In genomic region chr2:74752431-74753174, GRCm38 (mm10) we compare ENCODE assay signal across 12 mouse cellular contexts. TPM values are rescaled to one million over a fixed set of nuclear protein-coding genes. Genes with fewer than 3 reads are reported as not detected.
DNase-seq lines count a peak whose midpoint lies in the region; ATAC-seq lines count a peak whose summit lies in the region.
"Had no signal": no experiment of that assay in that cellular context is flagged by ENCODE, and none has a peak within 500 bp of the region (broad histone marks: within the 10 kb centered on the region; RNA-seq: fewer than 3 reads in every experiment).

No protein-coding gene starts in this region.

- H3K36me3 ChIP-seq in kidney, embryonic 14.5 days (ENCODE audit: control insufficient read depth, insufficient read depth, low read length) = no peaks in the 10 kb centered on the region
- no peaks in the 10 kb centered on the region for H3K36me3 ChIP-seq in embryonic facial prominence, embryonic 10.5 days (replicated peaks)
- H3K36me3 ChIP-seq in intestine, embryonic 14.5 days (ENCODE audit: control insufficient read depth, insufficient read depth, low read length) = no peaks in the 10 kb centered on the region

- peaks cover 7% of the 10 kb centered on the region; the same call in 1 of the 2 replicates for H3K27me3 ChIP-seq in kidney, embryonic 14.5 days (ENCODE audit: control insufficient read depth, insufficient read depth, low read length)
- H3K27me3 ChIP-seq in embryonic facial prominence, embryonic 10.5 days (replicated peaks; ENCODE audit: low read depth, poor library complexity, severe bottlenecking) = peaks cover 100% of the 10 kb centered on the region
- H3K27me3 ChIP-seq in intestine, embryonic 14.5 days (replicated peaks; ENCODE audit: control insufficient read depth, insufficient read depth, low read length) = peaks cover 79% of the 10 kb centered on the region

- 0 out of 2 replicates have a peak, but pooled peaks cover 4% of the 10 kb centered on the region for H3K9me3 ChIP-seq in kidney, embryonic 14.5 days (ENCODE audit: control insufficient read depth, low read length)
- H3K9me3 ChIP-seq in embryonic facial prominence, embryonic 10.5 days = no peaks in the 10 kb centered on the region
- no peaks in the 10 kb centered on the region for H3K9me3 ChIP-seq in intestine, embryonic 14.5 days (ENCODE audit: control insufficient read depth, low read length)

- peak overlapping the region; percentile 20; the same call in 1 of the 2 replicates for H3K27ac ChIP-seq in kidney, embryonic 14.5 days (ENCODE audit: low read depth, low read length)
- peak overlapping the region; percentile 55 for H3K27ac ChIP-seq in embryonic facial prominence, embryonic 10.5 days (replicated peaks)
- 0 out of 2 replicates have a peak overlapping the region, but pooled peaks have one; percentile 16 for H3K27ac ChIP-seq in intestine, embryonic 14.5 days (ENCODE audit: low read depth)

- peak overlapping the region; percentile 40 for H3K4me3 ChIP-seq in kidney, embryonic 14.5 days (ENCODE audit: low read length)
- H3K4me3 ChIP-seq in embryonic facial prominence, embryonic 10.5 days = peak overlapping the region; percentile 44
- peak overlapping the region; percentile 33 for H3K4me3 ChIP-seq in intestine, embryonic 14.5 days (ENCODE audit: low read depth, low read length)

- 4% methylated on average over 45 of the region's 45 CpGs for WGBS in kidney, embryonic 14.5 days
- WGBS in embryonic facial prominence, embryonic 10.5 days = 1% methylated on average over 45 of the region's 45 CpGs
- 5% methylated on average over 45 of the region's 45 CpGs for WGBS in intestine, embryonic 14.5 days

- H3K4me1 ChIP-seq in kidney, embryonic 14.5 days (ENCODE audit: control insufficient read depth, insufficient read depth, low read length) = peaks cover 30% of the 10 kb centered on the region
- peaks cover 21% of the 10 kb centered on the region for H3K4me1 ChIP-seq in embryonic facial prominence, embryonic 10.5 days
- 0 out of 2 replicates have a peak, but pooled peaks cover 9% of the 10 kb centered on the region for H3K4me1 ChIP-seq in intestine, embryonic 14.5 days (replicated peaks; ENCODE audit: control insufficient read depth, insufficient read depth, low read length)

- ATAC-seq in kidney, embryonic 14.5 days (ENCODE audit: low FRiP score, low TSS enrichment) = peak; percentile 57
- peak; percentile 28; the same call in 1 of the 2 replicates for ATAC-seq in intestine, embryonic 14.5 days (replicated peaks; ENCODE audit: low FRiP score, low TSS enrichment, low read depth)
- no peak for ATAC-seq in megakaryocyte, adult 5-6 weeks (ENCODE audit: poor library complexity, severe bottlenecking)

- DNase-seq in kidney, adult 8-10 months = no peak
- peak; percentile 60 for DNase-seq in embryonic facial prominence, embryonic 10.5 days (ENCODE audit: low spot score)
- DNase-seq in intestine, embryonic 14.5 days (ENCODE audit: low spot score) = peak; percentile 66
- DNase-seq in neural tube, embryonic 10.5 days (ENCODE audit: extremely low spot score, low spot score) = peak; percentile 86
- no peak for DNase-seq in urinary bladder, postnatal 14 days (ENCODE audit: low spot score)
- DNase-seq in B cell, adult 2 months = no peak
- DNase-seq: right cerebral cortex, postnatal 14 days had no signal

- peak overlapping the region; percentile 51 for H3K9ac ChIP-seq in kidney, embryonic 14.5 days (ENCODE audit: low read depth, low read length)
- H3K9ac ChIP-seq in intestine, embryonic 14.5 days (ENCODE audit: low read length) = peak overlapping the region; percentile 39; the same call in 1 of the 2 replicates

- peak overlapping the region; percentile 69 for H3K4me2 ChIP-seq in kidney, embryonic 14.5 days (replicated peaks; ENCODE audit: low read depth, low read length)
- H3K4me2 ChIP-seq in intestine, embryonic 14.5 days (ENCODE audit: low read length) = peak overlapping the region; percentile 61

RNA-seq across cellular contexts. Expression of gene Hoxd1, which starts 10.2 kb away (rescaled TPM):
- 1.8 and 1.9 TPM in 2 replicates for polyA plus RNA-seq in kidney, embryonic 14.5 days (2014; fragmentation: Nextera tagmentation; extraction: Ambion mirVana)
- 0.20 and 0.39 TPM in 2 replicates for polyA plus RNA-seq in embryonic facial prominence, embryonic 10.5 days (2016; fragmentation: Nextera tagmentation; extraction: Ambion mirVana)
- polyA plus RNA-seq in intestine, embryonic 14.5 days (2014; fragmentation: Nextera tagmentation; extraction: Ambion mirVana) = 0.62 TPM in 1 of 2 replicates, not detected in the other
- total RNA-seq in megakaryocyte, adult 5-6 weeks (2015) = not detected in 2 replicates
- total RNA-seq in megakaryocyte, adult 5-6 weeks (2017) = not detected in 2 replicates
- total RNA-seq: gastrocnemius, adult 18-20 months; liver, adult 2 months; MEL had no signal
- polyA plus RNA-seq: liver, adult 2 months had no signal

RNA-seq across cellular contexts. Expression of gene Gm28230, which starts 26.1 kb away (rescaled TPM):
- 2.3 and 4.0 TPM in 2 replicates for polyA plus RNA-seq in kidney, embryonic 14.5 days (2014; fragmentation: Nextera tagmentation; extraction: Ambion mirVana)
- not detected in 2 replicates for polyA plus RNA-seq in embryonic facial prominence, embryonic 10.5 days (2016; fragmentation: Nextera tagmentation; extraction: Ambion mirVana)
- polyA plus RNA-seq in intestine, embryonic 14.5 days (2014; fragmentation: Nextera tagmentation; extraction: Ambion mirVana) = 0.38 and 0.66 TPM in 2 replicates
- not detected in 2 replicates for total RNA-seq in megakaryocyte, adult 5-6 weeks (2015)
- not detected in 2 replicates for total RNA-seq in megakaryocyte, adult 5-6 weeks (2017)
- total RNA-seq: liver, adult 2 months; MEL had no signal
- polyA plus RNA-seq: liver, adult 2 months had no signal

RNA-seq across cellular contexts. Expression of gene Hoxd4, which starts 40.9 kb away (rescaled TPM):
- polyA plus RNA-seq in kidney, embryonic 14.5 days (2014; fragmentation: Nextera tagmentation; extraction: Ambion mirVana) = 6.3 and 18.7 TPM in 2 replicates
- polyA plus RNA-seq in embryonic facial prominence, embryonic 10.5 days (2016; fragmentation: Nextera tagmentation; extraction: Ambion mirVana) = not detected in 2 replicates
- polyA plus RNA-seq in intestine, embryonic 14.5 days (2014; fragmentation: Nextera tagmentation; extraction: Ambion mirVana) = 1.6 and 2.9 TPM in 2 replicates
- total RNA-seq in megakaryocyte, adult 5-6 weeks (2015) = not detected in 2 replicates
- not detected in 2 replicates for total RNA-seq in megakaryocyte, adult 5-6 weeks (2017)
- total RNA-seq: MEL had no signal

RNA-seq across cellular contexts. Expression of gene Hoxd3, which starts 40.9 kb away (rescaled TPM):
- 12.3 and 12.6 TPM in 2 replicates for polyA plus RNA-seq in kidney, embryonic 14.5 days (2014; fragmentation: Nextera tagmentation; extraction: Ambion mirVana)
- 1.7 and 6.9 TPM in 2 replicates for polyA plus RNA-seq in embryonic facial prominence, embryonic 10.5 days (2016; fragmentation: Nextera tagmentation; extraction: Ambion mirVana)
- 27.6 and 27.8 TPM in 2 replicates for polyA plus RNA-seq in intestine, embryonic 14.5 days (2014; fragmentation: Nextera tagmentation; extraction: Ambion mirVana)
- total RNA-seq in megakaryocyte, adult 5-6 weeks (2015) = not detected in 2 replicates
- total RNA-seq in megakaryocyte, adult 5-6 weeks (2017) = 0.26 TPM in 1 of 2 replicates, not detected in the other
- total RNA-seq: gastrocnemius, adult 18-20 months; liver, adult 2 months; MEL had no signal
- polyA plus RNA-seq: liver, adult 2 months had no signal

RNA-seq across cellular contexts. Expression of gene Hoxd8, which starts 48.2 kb away (rescaled TPM):
- polyA plus RNA-seq in kidney, embryonic 14.5 days (2014; fragmentation: Nextera tagmentation; extraction: Ambion mirVana) = 45.0 and 45.2 TPM in 2 replicates
- not detected in 2 replicates for polyA plus RNA-seq in embryonic facial prominence, embryonic 10.5 days (2016; fragmentation: Nextera tagmentation; extraction: Ambion mirVana)
- 6.1 and 8.4 TPM in 2 replicates for polyA plus RNA-seq in intestine, embryonic 14.5 days (2014; fragmentation: Nextera tagmentation; extraction: Ambion mirVana)
- not detected in 2 replicates for total RNA-seq in megakaryocyte, adult 5-6 weeks (2015)
- not detected in 2 replicates for total RNA-seq in megakaryocyte, adult 5-6 weeks (2017)
- total RNA-seq: liver, adult 2 months had no signal

Comparison
In these comparisons a context has a peak if more than half of its experiments do, and no peak if none do; other contexts are left out.
1. DNase-seq: peak in embryonic facial prominence, embryonic 10.5 days (single experiment), intestine, embryonic 14.5 days (single experiment) and neural tube, embryonic 10.5 days (single experiment); none in kidney, adult 8-10 months (0 of 2), urinary bladder, postnatal 14 days (single experiment) and B cell, adult 2 months (0 of 2).
2. Peak in every context shown above with its lines, with median percentiles within 50 percentile points of each other: H3K27ac ChIP-seq and H3K4me3 ChIP-seq.